Mouse (Mus musculus) limb, embryonic 13.5 days (tissue): ENCODE data around the gene Kdm1b. TPM values are rescaled to one million over a fixed set of nuclear protein-coding genes. Genes with fewer than 3 reads are reported as not detected.

ENCODE experiments used
- ATAC-seq: fragments of 200-750 bp; cut with Nextera tagmentation; 2 replicates; pipeline ENCODE4 v1.8.0; 2017; ENCODE audit warnings: low read depth, moderate number of reproducible peaks, moderate TSS enrichment; ENCODE audit not compliant: low FRiP score
- H3K27ac ChIP-seq: fragments of 300-500 bp; sonication (generic); 2 replicates; pipeline ENCODE4 v1.5.1; 2015; ENCODE audit warnings: inconsistent platforms, mild to moderate bottlenecking, moderate library complexity
- H3K27me3 ChIP-seq: fragments of 300-500 bp; sonication (generic); 2 replicates; pipeline ENCODE4 v1.6.1; 2015; ENCODE audit warnings: mild to moderate bottlenecking, inconsistent platforms
- H3K36me3 ChIP-seq: fragments of 300-500 bp; sonication (generic); 2 replicates; pipeline ENCODE4 v1.6.1; 2015; ENCODE audit warnings: inconsistent platforms, mild to moderate bottlenecking, moderate library complexity
- H3K4me1 ChIP-seq: fragments of 300-500 bp; sonication (generic); 2 replicates; pipeline ENCODE4 v1.6.1; 2015; ENCODE audit warnings: inconsistent platforms
- H3K4me2 ChIP-seq: fragments of 300-500 bp; sonication (generic); replicated peaks from 2 replicates; pipeline ENCODE4 v1.6.1; 2015; ENCODE audit warnings: inconsistent platforms, mild to moderate bottlenecking, moderate library complexity
- H3K4me3 ChIP-seq: fragments of 300-500 bp; sonication (generic); 2 replicates; pipeline ENCODE4 v1.5.1; 2015; ENCODE audit warnings: moderate library complexity, mild to moderate bottlenecking, inconsistent platforms
- H3K9ac ChIP-seq: fragments of 300-500 bp; sonication (generic); 2 replicates; pipeline ENCODE4 v1.6.1; 2015; ENCODE audit warnings: mild to moderate bottlenecking, inconsistent platforms
- H3K9me3 ChIP-seq: fragments of 300-500 bp; sonication (generic); 2 replicates; pipeline ENCODE4 v1.6.1; 2016; ENCODE audit warnings: inconsistent platforms
- WGBS: fragments of 180-500 bp; shearing (Covaris S2); methylation state at CpG from one replicate; pipeline ENCODE4 v1.1.7; 2015; 5-methylcytosine and 5-hydroxymethylcytosine counted together
- polyA plus RNA-seq: library from polyadenylated mRNA; unstranded; fragments of >200 nt; fragmentation: Nextera tagmentation; extraction: Ambion mirVana; gene quantifications from 2 replicates; pipeline ENCODE4 v1.2.1, GENCODE M21; 2015

Kdm1b gene
- polyA plus RNA-seq, 1 experiment from 2014 or later: 13.6 TPM

GRCm38 (mm10) chr13:47033602-47034001 lies 9.7 kb upstream of the Kdm1b start:
- Histone ChIP-seq H3K27ac (no peak overlapping the region), H3K36me3 (0 out of 2 replicates have a peak, but pooled peaks cover 7% of the 10 kb centered on the region), H3K4me3 (no peak overlapping the region), H3K9ac (no peak overlapping the region), H3K27me3 (no peaks in the 10 kb centered on the region), H3K4me2 (no peak overlapping the region), H3K9me3 (no peaks in the 10 kb centered on the region), H3K4me1 (peaks cover 8% of the 10 kb centered on the region; the same call in 1 of the 2 replicates)
- WGBS: 88% methylated on average over 4 of the region's 4 CpGs
- ATAC-seq: no peak

GRCm38 (mm10) chr13:47037946-47038345 lies 5.4 kb upstream of the Kdm1b start:
- H3K27me3 ChIP-seq: no peaks in the 10 kb centered on the region
- H3K4me2 ChIP-seq: no peak overlapping the region
- no peak overlapping the region for H3K9ac ChIP-seq
- WGBS: 91% methylated on average over 6 of the region's 6 CpGs
- no peaks in the 10 kb centered on the region for H3K36me3 ChIP-seq
- H3K4me1 ChIP-seq: peaks cover 4% of the 10 kb centered on the region; the same call in 1 of the 2 replicates
- H3K27ac ChIP-seq: no peak overlapping the region
- no peak for ATAC-seq
- no peaks in the 10 kb centered on the region for H3K9me3 ChIP-seq
- H3K4me3 ChIP-seq: no peak overlapping the region

GRCm38 (mm10) chr13:47040061-47040460 lies 3.2 kb upstream of the Kdm1b start:
- WGBS: 88% methylated on average over 5 of the region's 5 CpGs
- Histone ChIP-seq H3K36me3 (no peaks in the 10 kb centered on the region), H3K27ac (no peak overlapping the region), H3K9me3 (no peaks in the 10 kb centered on the region), H3K4me1 (peaks cover 10% of the 10 kb centered on the region), H3K27me3 (no peaks in the 10 kb centered on the region), H3K9ac (no peak overlapping the region), H3K4me3 (no peak overlapping the region), H3K4me2 (no peak overlapping the region)
- no peak for ATAC-seq

GRCm38 (mm10) chr13:47042024-47042633 lies 1.2 kb upstream of the Kdm1b start:
- Histone ChIP-seq H3K4me1 (peaks cover 14% of the 10 kb centered on the region), H3K4me2 (peak overlapping the region; percentile 92), H3K4me3 (peak overlapping the region; percentile 85), H3K27ac (no peak overlapping the region), H3K36me3 (no peaks in the 10 kb centered on the region), H3K9me3 (no peaks in the 10 kb centered on the region), H3K9ac (no peak overlapping the region), H3K27me3 (no peaks in the 10 kb centered on the region)
- ATAC-seq: no peak
- 53% methylated on average over 8 of the region's 8 CpGs for WGBS

GRCm38 (mm10) chr13:47043833-47044616 lies 726 bp downstream of the Kdm1b start:
- 1% methylated on average over 45 of the region's 45 CpGs for WGBS
- no peaks in the 10 kb centered on the region for H3K27me3 ChIP-seq
- H3K36me3 ChIP-seq: peaks cover 6% of the 10 kb centered on the region
- H3K4me2 ChIP-seq: peak overlapping the region; percentile 92
- ATAC-seq: peak; percentile 3; the same call in 1 of the 2 replicates
- H3K4me3 ChIP-seq: peak overlapping the region; percentile 85
- peaks cover 14% of the 10 kb centered on the region for H3K4me1 ChIP-seq
- H3K9me3 ChIP-seq: no peaks in the 10 kb centered on the region
- H3K9ac ChIP-seq: peak overlapping the region; percentile 82
- peak overlapping the region; percentile 55; the same call in 1 of the 2 replicates for H3K27ac ChIP-seq

- H3K27ac ChIP-seq: peak within 1 kb of the TSS; percentile 55; the same call in 1 of the 2 replicates
- 12% methylated on average over 10 of the region's 10 CpGs for WGBS
Measured at GRCm38 (mm10) chr13:47044617-47044947, 1.3 kb downstream of the Kdm1b start, which contains the start of gene Tpmt. Gene Tpmt (minus strand): TSS chr13:47044737.

GRCm38 (mm10) chr13:47047996-47048395 lies 4.7 kb downstream of the Kdm1b start:
- Histone ChIP-seq H3K4me3 (no peak overlapping the region), H3K9me3 (no peaks in the 10 kb centered on the region), H3K27ac (no peak overlapping the region), H3K9ac (no peak overlapping the region), H3K4me2 (no peak overlapping the region), H3K27me3 (no peaks in the 10 kb centered on the region), H3K36me3 (peaks cover 44% of the 10 kb centered on the region), H3K4me1 (peaks cover 14% of the 10 kb centered on the region)
- no peak for ATAC-seq
- WGBS: 87% methylated on average over 4 of the region's 4 CpGs

More at GRCm38 (mm10) chr13:47044617-47044947, 1.3 kb downstream of the Kdm1b start, which contains the start of gene Tpmt:
- ATAC-seq: no peak
- H3K4me1 ChIP-seq: peaks cover 14% of the 10 kb centered on the region
- H3K9ac ChIP-seq: peak within 1 kb of the TSS; percentile 82
- H3K4me3 ChIP-seq: peak within 1 kb of the TSS; percentile 85
- H3K9me3 ChIP-seq: no peaks in the 10 kb centered on the region
- peak within 1 kb of the TSS; percentile 92 for H3K4me2 ChIP-seq
- H3K36me3 ChIP-seq: peaks cover 12% of the 10 kb centered on the region
- H3K27me3 ChIP-seq: no peaks in the 10 kb centered on the region

GRCm38 (mm10) chr13:47050009-47050408 lies 6.7 kb downstream of the Kdm1b start:
- H3K4me2 ChIP-seq: no peak overlapping the region
- no peaks in the 10 kb centered on the region for H3K9me3 ChIP-seq
- no peak overlapping the region for H3K27ac ChIP-seq
- H3K9ac ChIP-seq: no peak overlapping the region
- H3K36me3 ChIP-seq: peaks cover 56% of the 10 kb centered on the region
- H3K27me3 ChIP-seq: no peaks in the 10 kb centered on the region
- peaks cover 5% of the 10 kb centered on the region for H3K4me1 ChIP-seq
- no peak for ATAC-seq
- 82% methylated on average over 4 of the region's 4 CpGs for WGBS
- no peak overlapping the region for H3K4me3 ChIP-seq

GRCm38 (mm10) chr13:47053971-47054370 lies 10.7 kb downstream of the Kdm1b start:
- Histone ChIP-seq H3K27me3 (no peaks in the 10 kb centered on the region), H3K9ac (no peak overlapping the region), H3K27ac (no peak overlapping the region), H3K4me2 (no peak overlapping the region), H3K4me1 (no peaks in the 10 kb centered on the region), H3K4me3 (no peak overlapping the region), H3K36me3 (peaks cover 79% of the 10 kb centered on the region), H3K9me3 (no peaks in the 10 kb centered on the region)
- ATAC-seq: no peak
- 89% methylated on average over 10 of the region's 10 CpGs for WGBS

- Histone ChIP-seq H3K36me3 (peaks cover 78% of the 10 kb centered on the region), H3K9ac (no peak overlapping the region), H3K9me3 (no peaks in the 10 kb centered on the region), H3K4me3 (no peak overlapping the region), H3K27ac (no peak overlapping the region), H3K4me1 (no peaks in the 10 kb centered on the region), H3K27me3 (no peaks in the 10 kb centered on the region), H3K4me2 (no peak overlapping the region)
- 89% methylated on average over 11 of the region's 11 CpGs for WGBS
- ATAC-seq: no peak
Measured at GRCm38 (mm10) chr13:47056126-47056525, 12.8 kb downstream of the Kdm1b start.

- no peak for ATAC-seq
- H3K36me3 ChIP-seq: peaks cover 74% of the 10 kb centered on the region
Measured at GRCm38 (mm10) chr13:47056781-47057180, 13.5 kb downstream of the Kdm1b start.

GRCm38 (mm10) chr13:47062756-47063155 lies 19.5 kb downstream of the Kdm1b start:
- Histone ChIP-seq H3K4me2 (no peak overlapping the region), H3K27me3 (no peaks in the 10 kb centered on the region), H3K36me3 (peaks cover 65% of the 10 kb centered on the region), H3K9me3 (no peaks in the 10 kb centered on the region), H3K4me1 (peaks cover 7% of the 10 kb centered on the region; the same call in 1 of the 2 replicates), H3K27ac (no peak overlapping the region; the same call in 1 of the 2 replicates), H3K9ac (no peak overlapping the region), H3K4me3 (no peak overlapping the region)
- WGBS: 87% methylated on average over 17 of the region's 17 CpGs
- no peak for ATAC-seq

More at GRCm38 (mm10) chr13:47056781-47057180, 13.5 kb downstream of the Kdm1b start:
- Histone ChIP-seq H3K4me1 (no peaks in the 10 kb centered on the region), H3K9me3 (no peaks in the 10 kb centered on the region), H3K27me3 (no peaks in the 10 kb centered on the region), H3K27ac (no peak overlapping the region), H3K4me3 (no peak overlapping the region), H3K9ac (no peak overlapping the region), H3K4me2 (no peak overlapping the region)
- WGBS: 91% methylated on average over 5 of the region's 5 CpGs
